Mouse (Mus musculus): Measurements from ENCODE around the gene Wdr93. TPM values are rescaled to one million over a fixed set of nuclear protein-coding genes. Genes with fewer than 3 reads are reported as not detected.

Wdr93 gene
- polyA plus RNA-seq, 1 experiment from 2014 or later, result 0.88 TPM

GRCm38 (mm10) chr7:79727091-79727490 lies 15.9 kb upstream of the Wdr93 start:
- H3K27ac ChIP-seq (ENCODE audit: low read length), result no peak overlapping the region
- no peaks in the 10 kb centered on the region for H3K9me3 ChIP-seq (ENCODE audit: control insufficient read depth, low read length)
- no peak overlapping the region for H3K9ac ChIP-seq (ENCODE audit: low read length)
- H3K4me3 ChIP-seq (ENCODE audit: low read length), result no peak overlapping the region
- 0 out of 2 replicates have a peak, but pooled peaks have one; percentile 41 for ATAC-seq (ENCODE audit: low read depth)
- WGBS, result 6% methylated on average over 2 of the region's 2 CpGs
- H3K27me3 ChIP-seq (ENCODE audit: control insufficient read depth, insufficient read depth, low read depth, low read length), result peaks cover 5% of the 10 kb centered on the region; the same call in 1 of the 2 replicates
- H3K4me2 ChIP-seq (ENCODE audit: low read depth, low read length), result no peak overlapping the region
- no peaks in the 10 kb centered on the region for H3K36me3 ChIP-seq (ENCODE audit: control insufficient read depth, insufficient read depth, low read length)
- no peaks in the 10 kb centered on the region for H3K4me1 ChIP-seq (replicated peaks; ENCODE audit: control insufficient read depth, insufficient read depth, low read length)

GRCm38 (mm10) chr7:79728219-79728618 lies 14.7 kb upstream of the Wdr93 start:
- H3K36me3 ChIP-seq (ENCODE audit: control insufficient read depth, insufficient read depth, low read length), result no peaks in the 10 kb centered on the region
- H3K4me2 ChIP-seq (ENCODE audit: low read depth, low read length), result no peak overlapping the region
- no peaks in the 10 kb centered on the region for H3K9me3 ChIP-seq (ENCODE audit: control insufficient read depth, low read length)
- H3K4me3 ChIP-seq (ENCODE audit: low read length), result no peak overlapping the region
- 31% methylated on average over 6 of the region's 6 CpGs for WGBS
- H3K4me1 ChIP-seq (replicated peaks; ENCODE audit: control insufficient read depth, insufficient read depth, low read length), result no peaks in the 10 kb centered on the region
- H3K27ac ChIP-seq (ENCODE audit: low read length), result no peak overlapping the region
- no peak overlapping the region for H3K9ac ChIP-seq (ENCODE audit: low read length)
- no peaks in the 10 kb centered on the region for H3K27me3 ChIP-seq (ENCODE audit: control insufficient read depth, insufficient read depth, low read depth, low read length)
- ATAC-seq (ENCODE audit: low read depth), result peak; percentile 56

- ATAC-seq (ENCODE audit: low read depth), result peak; percentile 41; the same call in 1 of the 2 replicates
- no peaks in the 10 kb centered on the region for H3K9me3 ChIP-seq (ENCODE audit: control insufficient read depth, low read length)
- H3K27ac ChIP-seq (ENCODE audit: low read length), result no peak overlapping the region
- H3K4me3 ChIP-seq (ENCODE audit: low read length), result no peak overlapping the region
- H3K9ac ChIP-seq (ENCODE audit: low read length), result no peak overlapping the region
- H3K27me3 ChIP-seq (ENCODE audit: control insufficient read depth, insufficient read depth, low read depth, low read length), result no peaks in the 10 kb centered on the region
- no peak overlapping the region for H3K4me2 ChIP-seq (ENCODE audit: low read depth, low read length)
- no peaks in the 10 kb centered on the region for H3K36me3 ChIP-seq (ENCODE audit: control insufficient read depth, insufficient read depth, low read length)
- no peaks in the 10 kb centered on the region for H3K4me1 ChIP-seq (replicated peaks; ENCODE audit: control insufficient read depth, insufficient read depth, low read length)
- 5% methylated on average over 8 of the region's 8 CpGs for WGBS
Measured at GRCm38 (mm10) chr7:79729169-79729568, 13.8 kb upstream of the Wdr93 start.

GRCm38 (mm10) chr7:79729743-79730370 lies 13.1 kb upstream of the Wdr93 start:
- WGBS, result 50% methylated on average over 11 of the region's 11 CpGs
- H3K9ac ChIP-seq (ENCODE audit: low read length), result no peak overlapping the region
- H3K27me3 ChIP-seq (ENCODE audit: control insufficient read depth, insufficient read depth, low read depth, low read length), result no peaks in the 10 kb centered on the region
- no peaks in the 10 kb centered on the region for H3K9me3 ChIP-seq (ENCODE audit: control insufficient read depth, low read length)
- H3K4me2 ChIP-seq (ENCODE audit: low read depth, low read length), result no peak overlapping the region
- H3K27ac ChIP-seq (ENCODE audit: low read length), result no peak overlapping the region
- no peak for ATAC-seq (ENCODE audit: low read depth)
- no peaks in the 10 kb centered on the region for H3K4me1 ChIP-seq (replicated peaks; ENCODE audit: control insufficient read depth, insufficient read depth, low read length)
- H3K4me3 ChIP-seq (ENCODE audit: low read length), result no peak overlapping the region
- no peaks in the 10 kb centered on the region for H3K36me3 ChIP-seq (ENCODE audit: control insufficient read depth, insufficient read depth, low read length)

GRCm38 (mm10) chr7:79731438-79731837 lies 11.5 kb upstream of the Wdr93 start:
- no peak overlapping the region for H3K9ac ChIP-seq (ENCODE audit: low read length)
- no peaks in the 10 kb centered on the region for H3K4me1 ChIP-seq (replicated peaks; ENCODE audit: control insufficient read depth, insufficient read depth, low read length)
- no peaks in the 10 kb centered on the region for H3K27me3 ChIP-seq (ENCODE audit: control insufficient read depth, insufficient read depth, low read depth, low read length)
- no peak overlapping the region for H3K27ac ChIP-seq (ENCODE audit: low read length)
- no peaks in the 10 kb centered on the region for H3K9me3 ChIP-seq (ENCODE audit: control insufficient read depth, low read length)
- ATAC-seq (ENCODE audit: low read depth), result no peak
- no peak overlapping the region for H3K4me3 ChIP-seq (ENCODE audit: low read length)
- 78% methylated on average over 13 of the region's 13 CpGs for WGBS
- H3K36me3 ChIP-seq (ENCODE audit: control insufficient read depth, insufficient read depth, low read length), result no peaks in the 10 kb centered on the region
- no peak overlapping the region for H3K4me2 ChIP-seq (ENCODE audit: low read depth, low read length)

GRCm38 (mm10) chr7:79732622-79733021 lies 10.3 kb upstream of the Wdr93 start, which contains the start of gene Plin1:
TSS of gene Plin1 (minus strand) at chr7:79732903.
- WGBS, result 50% methylated on average over 4 of the region's 4 CpGs
- Histone ChIP-seq H3K27me3 (ENCODE audit: control insufficient read depth, insufficient read depth, low read depth, low read length) (no peaks in the 10 kb centered on the region), H3K9ac (ENCODE audit: low read length) (no peak within 1 kb of the TSS), H3K4me2 (ENCODE audit: low read depth, low read length) (no peak within 1 kb of the TSS), H3K36me3 (ENCODE audit: control insufficient read depth, insufficient read depth, low read length) (no peaks in the 10 kb centered on the region), H3K9me3 (ENCODE audit: control insufficient read depth, low read length) (no peaks in the 10 kb centered on the region), H3K27ac (ENCODE audit: low read length) (no peak within 1 kb of the TSS), H3K4me1 (replicated peaks; ENCODE audit: control insufficient read depth, insufficient read depth, low read length) (no peaks in the 10 kb centered on the region), H3K4me3 (ENCODE audit: low read length) (no peak within 1 kb of the TSS)
- no peak for ATAC-seq (ENCODE audit: low read depth)

- Histone ChIP-seq H3K36me3 (ENCODE audit: control insufficient read depth, insufficient read depth, low read length) (no peaks in the 10 kb centered on the region), H3K4me2 (ENCODE audit: low read depth, low read length) (no peak overlapping the region), H3K9ac (ENCODE audit: low read length) (no peak overlapping the region), H3K4me1 (replicated peaks; ENCODE audit: control insufficient read depth, insufficient read depth, low read length) (no peaks in the 10 kb centered on the region), H3K27me3 (ENCODE audit: control insufficient read depth, insufficient read depth, low read depth, low read length) (no peaks in the 10 kb centered on the region), H3K9me3 (ENCODE audit: control insufficient read depth, low read length) (no peaks in the 10 kb centered on the region), H3K4me3 (ENCODE audit: low read length) (no peak overlapping the region), H3K27ac (ENCODE audit: low read length) (no peak overlapping the region)
- 57% methylated on average over 8 of the region's 8 CpGs for whole genome bisulfite sequencing
- no peak for ATAC-seq (ENCODE audit: low read depth)
Measured at GRCm38 (mm10) chr7:79734563-79734962, 8.4 kb upstream of the Wdr93 start.

GRCm38 (mm10) chr7:79736511-79736910 lies 6.5 kb upstream of the Wdr93 start:
- H3K27me3 ChIP-seq (ENCODE audit: control insufficient read depth, insufficient read depth, low read depth, low read length), result no peaks in the 10 kb centered on the region
- no peaks in the 10 kb centered on the region; the same call in 1 of the 2 replicates for H3K36me3 ChIP-seq (ENCODE audit: control insufficient read depth, insufficient read depth, low read length)
- no peak overlapping the region for H3K4me3 ChIP-seq (ENCODE audit: low read length)
- 76% methylated on average over 14 of the region's 14 CpGs for WGBS
- H3K9me3 ChIP-seq (ENCODE audit: control insufficient read depth, low read length), result no peaks in the 10 kb centered on the region
- no peaks in the 10 kb centered on the region for H3K4me1 ChIP-seq (replicated peaks; ENCODE audit: control insufficient read depth, insufficient read depth, low read length)
- no peak overlapping the region for H3K9ac ChIP-seq (ENCODE audit: low read length)
- no peak for ATAC-seq (ENCODE audit: low read depth)
- no peak overlapping the region for H3K27ac ChIP-seq (ENCODE audit: low read length)
- H3K4me2 ChIP-seq (ENCODE audit: low read depth, low read length), result no peak overlapping the region

- no peak for ATAC-seq (ENCODE audit: low read depth)
- WGBS, result 70% methylated on average over 2 of the region's 2 CpGs
- no peak overlapping the region for H3K4me3 ChIP-seq (ENCODE audit: low read length)
Measured at GRCm38 (mm10) chr7:79738913-79739312, 4.0 kb upstream of the Wdr93 start.

More at GRCm38 (mm10) chr7:79738913-79739312, 4.0 kb upstream of the Wdr93 start:
- H3K4me2 ChIP-seq (ENCODE audit: low read depth, low read length), result no peak overlapping the region
- H3K4me1 ChIP-seq (replicated peaks; ENCODE audit: control insufficient read depth, insufficient read depth, low read length), result peaks cover 3% of the 10 kb centered on the region
- H3K27me3 ChIP-seq (ENCODE audit: control insufficient read depth, insufficient read depth, low read depth, low read length), result no peaks in the 10 kb centered on the region
- H3K36me3 ChIP-seq (ENCODE audit: control insufficient read depth, insufficient read depth, low read length), result no peaks in the 10 kb centered on the region; the same call in 1 of the 2 replicates
- no peak overlapping the region for H3K27ac ChIP-seq (ENCODE audit: low read length)
- no peak overlapping the region for H3K9ac ChIP-seq (ENCODE audit: low read length)
- no peaks in the 10 kb centered on the region for H3K9me3 ChIP-seq (ENCODE audit: control insufficient read depth, low read length)

Data from lung, embryonic 16.5 days (tissue).